Mouse (Mus musculus): ENCODE measurements around the gene Atf7ip. TPM values are rescaled to one million over a fixed set of nuclear protein-coding genes. Genes with fewer than 3 reads are reported as not detected.
A peak's percentile ranks its signal among the peaks of the same experiment; 100 is the strongest.

Atf7ip gene
- polyA plus RNA-seq, 1 experiment from 2014 or later, result 66.6 TPM

DNA sequence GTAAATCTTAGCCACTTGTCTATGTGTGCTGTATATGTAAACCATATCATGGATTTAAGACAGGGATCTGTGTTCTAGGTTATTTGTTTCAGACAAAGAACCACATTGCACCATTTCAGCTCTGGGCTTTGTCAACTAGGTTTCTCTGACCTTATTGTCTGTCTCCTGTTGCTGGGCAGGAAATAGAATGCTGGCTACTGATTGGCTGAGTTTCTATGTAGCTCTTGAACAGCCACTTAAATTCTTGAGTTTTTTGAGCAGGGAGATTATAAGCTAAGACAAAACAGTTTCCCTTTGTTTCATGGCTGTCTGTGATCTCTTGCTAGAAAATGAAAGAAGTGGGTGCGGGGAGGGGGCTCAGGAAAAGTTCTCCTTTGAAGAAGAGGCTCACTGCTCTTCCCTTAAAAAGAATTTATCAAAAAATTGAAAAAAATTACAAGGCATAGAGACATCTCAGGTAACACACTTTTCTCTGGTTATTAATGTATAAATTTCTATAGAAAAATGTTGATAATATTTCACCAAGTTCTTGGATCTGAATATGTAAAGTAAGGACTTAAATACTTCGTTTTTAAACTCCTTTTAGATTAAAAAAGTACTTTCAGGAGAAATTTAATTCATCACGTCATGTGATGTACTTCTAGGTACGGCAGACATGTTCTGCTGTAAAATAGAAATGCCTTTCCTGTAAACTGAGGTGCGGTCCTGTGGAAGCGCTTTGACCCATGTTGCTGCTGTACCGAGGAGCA is 49.0 kb downstream of the Atf7ip start:
- H3K4me3 ChIP-seq (ENCODE audit: low read depth, low read length), result no peak overlapping the region
- H3K9me3 ChIP-seq (ENCODE audit: control insufficient read depth, low read length), result no peaks in the 10 kb centered on the region
- no peaks in the 10 kb centered on the region; the same call in 1 of the 2 replicates for H3K4me1 ChIP-seq (replicated peaks; ENCODE audit: control insufficient read depth, insufficient read depth, low read length)
- H3K27me3 ChIP-seq (ENCODE audit: control insufficient read depth, insufficient read depth, low read length), result no peaks in the 10 kb centered on the region
- H3K9ac ChIP-seq (ENCODE audit: low read length), result no peak overlapping the region
- H3K4me2 ChIP-seq (ENCODE audit: low read depth, low read length, severe bottlenecking), result no peak overlapping the region; the same call in 1 of the 2 replicates
- H3K36me3 ChIP-seq (ENCODE audit: control insufficient read depth, insufficient read depth, low read length), result no peaks in the 10 kb centered on the region; the same call in 1 of the 2 replicates
- no peak for DNase-seq (ENCODE audit: low spot score)
- peak overlapping the region; percentile 80 for H3K27ac ChIP-seq (ENCODE audit: low read depth, low read length)
- ATAC-seq (replicated peaks; ENCODE audit: low FRiP score), result peak; percentile 60
- whole genome bisulfite sequencing, result 77% methylated on average over 7 of the region's 7 CpGs

DNA sequence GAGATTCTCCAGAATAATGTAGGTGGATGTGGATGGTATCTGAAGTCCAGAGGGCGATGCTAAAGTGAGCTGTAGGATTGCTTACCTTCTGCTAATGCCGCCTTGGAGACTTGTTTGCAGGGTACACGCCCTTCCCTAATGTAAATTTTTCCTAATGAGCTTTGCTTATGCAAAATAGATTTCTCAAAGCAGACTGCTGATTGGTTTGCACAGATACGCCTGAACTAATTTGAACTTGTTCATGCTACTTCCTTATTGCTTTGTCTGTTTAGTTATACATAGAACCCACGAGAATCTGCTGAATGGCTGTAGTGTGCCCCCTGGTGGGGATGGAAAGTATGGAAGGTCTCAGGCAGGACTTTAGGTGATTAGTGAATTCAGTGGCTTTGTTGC is 49.6 kb downstream of the Atf7ip start:
- peaks cover 6% of the 10 kb centered on the region for H3K36me3 ChIP-seq (ENCODE audit: control insufficient read depth, insufficient read depth, low read length)
- DNase-seq (ENCODE audit: low spot score) (peak; percentile 83), ATAC-seq (replicated peaks; ENCODE audit: low FRiP score) (peak; percentile 48)
- H3K4me2 ChIP-seq (ENCODE audit: low read depth, low read length, severe bottlenecking), result no peak overlapping the region; the same call in 1 of the 2 replicates
- WGBS, result 61% methylated on average over 5 of the region's 5 CpGs
- H3K9me3 ChIP-seq (ENCODE audit: control insufficient read depth, low read length), result no peaks in the 10 kb centered on the region
- H3K27ac ChIP-seq (ENCODE audit: low read depth, low read length), result peak overlapping the region; percentile 80
- H3K27me3 ChIP-seq (ENCODE audit: control insufficient read depth, insufficient read depth, low read length), result no peaks in the 10 kb centered on the region
- H3K4me3 ChIP-seq (ENCODE audit: low read depth, low read length), result no peak overlapping the region
- no peaks in the 10 kb centered on the region; the same call in 1 of the 2 replicates for H3K4me1 ChIP-seq (replicated peaks; ENCODE audit: control insufficient read depth, insufficient read depth, low read length)
- H3K9ac ChIP-seq (ENCODE audit: low read length), result no peak overlapping the region

DNA sequence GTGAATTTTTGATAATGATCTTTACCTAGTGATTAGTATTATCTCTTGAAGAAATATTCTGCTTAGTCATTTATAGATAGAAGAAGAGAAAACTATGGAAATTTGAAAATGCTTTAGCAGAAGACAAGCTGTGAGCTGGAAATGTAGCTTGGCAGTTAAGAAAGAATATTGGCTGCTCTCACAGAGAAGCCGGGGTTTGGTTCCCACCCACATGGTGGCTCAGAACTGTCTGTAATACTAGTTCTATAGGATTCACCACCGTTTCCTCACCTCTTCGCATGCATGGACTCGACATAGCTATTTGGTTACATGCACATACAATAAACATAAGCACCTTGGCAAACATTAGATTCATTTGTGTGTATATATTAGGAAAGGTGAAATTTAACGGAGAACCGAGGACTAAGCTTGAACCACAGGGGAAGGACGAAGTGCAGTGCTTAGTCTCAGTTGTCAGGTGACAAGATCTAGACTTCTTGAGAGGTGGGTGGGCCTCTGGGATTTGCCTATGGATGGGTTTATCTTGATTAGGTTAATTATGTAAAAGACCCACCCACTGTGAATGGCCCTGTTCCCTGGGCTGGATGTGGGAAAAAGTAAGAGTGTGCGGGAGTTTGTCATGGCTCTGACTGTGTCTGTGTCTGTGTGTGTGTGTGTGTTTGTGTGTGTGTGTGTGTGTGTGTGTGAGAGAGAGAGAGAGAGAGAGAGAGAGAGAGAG is 52.5 kb downstream of the Atf7ip start:
- ATAC-seq (replicated peaks; ENCODE audit: low FRiP score), result no peak
- 87% methylated on average over 8 of the region's 8 CpGs for WGBS

DNA sequence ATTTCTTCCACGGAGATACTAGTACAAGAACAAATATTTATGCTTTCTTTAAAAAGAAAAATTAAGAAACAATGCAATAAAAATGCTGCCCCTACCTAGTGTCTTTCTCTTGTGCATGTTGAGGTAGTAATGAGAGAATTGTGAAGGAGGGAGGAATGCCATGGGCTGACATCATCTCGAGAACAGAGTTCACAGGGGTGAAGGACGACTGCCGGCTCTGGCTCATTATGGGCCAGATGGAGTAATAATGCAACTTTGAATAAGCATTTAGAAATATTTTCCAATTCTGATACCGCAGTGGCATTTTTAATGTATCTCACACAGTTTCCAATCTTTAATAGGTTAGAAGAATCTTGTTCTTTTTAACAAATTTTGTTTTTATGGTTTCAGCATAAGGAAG is 60.0 kb downstream of the Atf7ip start:
- ATAC-seq (replicated peaks; ENCODE audit: low FRiP score) (no peak), DNase-seq (ENCODE audit: low spot score) (no peak)
- Histone ChIP-seq H3K27ac (ENCODE audit: low read depth, low read length) (no peak overlapping the region), H3K4me2 (ENCODE audit: low read depth, low read length, severe bottlenecking) (no peak overlapping the region), H3K36me3 (ENCODE audit: control insufficient read depth, insufficient read depth, low read length) (peaks cover 35% of the 10 kb centered on the region), H3K27me3 (ENCODE audit: control insufficient read depth, insufficient read depth, low read length) (no peaks in the 10 kb centered on the region), H3K9ac (ENCODE audit: low read length) (no peak overlapping the region), H3K4me3 (ENCODE audit: low read depth, low read length) (no peak overlapping the region), H3K9me3 (ENCODE audit: control insufficient read depth, low read length) (no peaks in the 10 kb centered on the region; the same call in 1 of the 2 replicates), H3K4me1 (replicated peaks; ENCODE audit: control insufficient read depth, insufficient read depth, low read length) (no peaks in the 10 kb centered on the region)
- 91% methylated on average over 5 of the region's 5 CpGs for WGBS

More for the DNA sequence above, 52.5 kb downstream of the Atf7ip start:
- no peaks in the 10 kb centered on the region for H3K9me3 ChIP-seq (ENCODE audit: control insufficient read depth, low read length)
- H3K9ac ChIP-seq (ENCODE audit: low read length), result no peak overlapping the region
- H3K4me1 ChIP-seq (replicated peaks; ENCODE audit: control insufficient read depth, insufficient read depth, low read length), result no peaks in the 10 kb centered on the region; the same call in 1 of the 2 replicates
- no peak overlapping the region for H3K4me3 ChIP-seq (ENCODE audit: low read depth, low read length)
- no peak overlapping the region for H3K4me2 ChIP-seq (ENCODE audit: low read depth, low read length, severe bottlenecking)
- peaks cover 24% of the 10 kb centered on the region for H3K36me3 ChIP-seq (ENCODE audit: control insufficient read depth, insufficient read depth, low read length)
- no peak overlapping the region for H3K27ac ChIP-seq (ENCODE audit: low read depth, low read length)
- no peaks in the 10 kb centered on the region for H3K27me3 ChIP-seq (ENCODE audit: control insufficient read depth, insufficient read depth, low read length)
- no peak for DNase-seq (ENCODE audit: low spot score)

DNA sequence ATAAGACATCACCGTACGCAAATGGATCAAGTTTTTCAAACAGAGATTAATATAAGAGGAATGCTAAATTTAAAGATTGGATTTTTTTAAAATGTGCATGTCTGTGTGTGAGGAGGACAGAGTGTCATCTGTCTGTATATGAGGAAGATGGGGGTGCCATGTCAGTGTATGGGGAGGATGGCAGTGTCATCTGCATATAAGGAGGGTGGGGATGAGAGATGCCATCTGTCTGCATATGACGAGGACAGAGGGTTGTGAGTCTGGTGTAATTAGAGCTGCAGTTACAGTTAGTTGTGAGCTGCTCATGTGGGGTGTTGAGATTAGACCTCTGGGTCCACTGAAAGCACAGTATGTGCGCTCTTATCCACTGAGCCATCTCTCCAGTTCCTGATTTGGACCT is 84.8 kb downstream of the Atf7ip start:
- Histone ChIP-seq H3K36me3 (ENCODE audit: control insufficient read depth, insufficient read depth, low read length) (peaks cover 14% of the 10 kb centered on the region; the same call in 1 of the 2 replicates), H3K4me3 (ENCODE audit: low read depth, low read length) (no peak overlapping the region), H3K27me3 (ENCODE audit: control insufficient read depth, insufficient read depth, low read length) (no peaks in the 10 kb centered on the region), H3K27ac (ENCODE audit: low read depth, low read length) (no peak overlapping the region), H3K4me2 (ENCODE audit: low read depth, low read length, severe bottlenecking) (no peak overlapping the region), H3K9me3 (ENCODE audit: control insufficient read depth, low read length) (no peaks in the 10 kb centered on the region), H3K9ac (ENCODE audit: low read length) (no peak overlapping the region), H3K4me1 (replicated peaks; ENCODE audit: control insufficient read depth, insufficient read depth, low read length) (no peaks in the 10 kb centered on the region)
- DNase-seq (ENCODE audit: low spot score) (no peak), ATAC-seq (replicated peaks; ENCODE audit: low FRiP score) (no peak)
- WGBS, result 93% methylated on average over 4 of the region's 4 CpGs

DNA sequence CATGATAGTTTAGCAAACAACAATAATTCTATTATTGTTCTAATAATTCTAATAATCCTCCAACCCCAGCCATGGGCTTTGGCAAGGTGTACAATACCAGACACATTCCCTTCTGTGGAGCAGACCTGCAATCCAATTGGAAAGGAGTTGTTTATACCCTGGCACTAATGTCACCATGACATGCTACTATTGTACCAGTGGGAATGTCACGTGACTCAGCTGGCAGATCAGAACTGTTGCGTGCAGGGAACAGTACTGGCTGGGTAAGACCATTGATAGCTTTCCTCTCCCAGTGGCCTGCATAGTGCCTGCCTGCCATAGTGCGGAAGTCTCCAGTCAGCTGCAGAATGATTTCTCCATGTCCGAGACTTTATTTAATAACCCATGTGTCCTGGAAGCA is 88.6 kb downstream of the Atf7ip start:
- DNase-seq (ENCODE audit: low spot score) (no peak), ATAC-seq (replicated peaks; ENCODE audit: low FRiP score) (no peak)
- WGBS, result 94% methylated on average over 4 of the region's 4 CpGs
- Histone ChIP-seq H3K9me3 (ENCODE audit: control insufficient read depth, low read length) (no peaks in the 10 kb centered on the region), H3K27ac (ENCODE audit: low read depth, low read length) (no peak overlapping the region), H3K27me3 (ENCODE audit: control insufficient read depth, insufficient read depth, low read length) (no peaks in the 10 kb centered on the region), H3K9ac (ENCODE audit: low read length) (no peak overlapping the region), H3K4me1 (replicated peaks; ENCODE audit: control insufficient read depth, insufficient read depth, low read length) (no peaks in the 10 kb centered on the region), H3K4me2 (ENCODE audit: low read depth, low read length, severe bottlenecking) (no peak overlapping the region), H3K4me3 (ENCODE audit: low read depth, low read length) (no peak overlapping the region), H3K36me3 (ENCODE audit: control insufficient read depth, insufficient read depth, low read length) (peaks cover 10% of the 10 kb centered on the region; the same call in 1 of the 2 replicates)

DNA sequence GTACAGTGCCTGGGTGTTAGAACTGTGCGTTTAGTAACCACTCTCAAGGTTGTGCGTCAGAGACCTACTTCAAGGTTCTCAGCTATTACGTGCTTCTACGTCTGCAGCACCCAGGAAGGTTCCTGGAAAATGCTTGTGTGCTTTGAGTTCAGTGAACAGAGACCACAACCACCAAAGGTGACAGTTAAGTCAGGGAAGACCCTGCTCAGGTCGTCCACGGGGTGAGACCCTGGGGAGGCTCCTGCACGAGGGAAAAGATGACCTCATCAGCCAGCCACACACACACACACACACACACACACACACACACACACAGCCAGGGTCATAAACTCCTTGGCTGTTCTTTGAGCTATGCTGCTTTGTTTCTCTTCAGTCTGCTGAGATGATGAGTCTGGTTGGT is 96.6 kb downstream of the Atf7ip start:
- H3K27ac ChIP-seq (ENCODE audit: low read depth, low read length), result no peak overlapping the region
- H3K4me3 ChIP-seq (ENCODE audit: low read depth, low read length), result no peak overlapping the region
- 85% methylated on average over 7 of the region's 7 CpGs for WGBS
- no peaks in the 10 kb centered on the region for H3K4me1 ChIP-seq (replicated peaks; ENCODE audit: control insufficient read depth, insufficient read depth, low read length)
- DNase-seq (ENCODE audit: low spot score) (no peak), ATAC-seq (replicated peaks; ENCODE audit: low FRiP score) (no peak)
- H3K36me3 ChIP-seq (ENCODE audit: control insufficient read depth, insufficient read depth, low read length), result peaks cover 27% of the 10 kb centered on the region
- no peaks in the 10 kb centered on the region for H3K9me3 ChIP-seq (ENCODE audit: control insufficient read depth, low read length)
- no peaks in the 10 kb centered on the region for H3K27me3 ChIP-seq (ENCODE audit: control insufficient read depth, insufficient read depth, low read length)
- H3K9ac ChIP-seq (ENCODE audit: low read length), result no peak overlapping the region
- H3K4me2 ChIP-seq (ENCODE audit: low read depth, low read length, severe bottlenecking), result no peak overlapping the region

DNA sequence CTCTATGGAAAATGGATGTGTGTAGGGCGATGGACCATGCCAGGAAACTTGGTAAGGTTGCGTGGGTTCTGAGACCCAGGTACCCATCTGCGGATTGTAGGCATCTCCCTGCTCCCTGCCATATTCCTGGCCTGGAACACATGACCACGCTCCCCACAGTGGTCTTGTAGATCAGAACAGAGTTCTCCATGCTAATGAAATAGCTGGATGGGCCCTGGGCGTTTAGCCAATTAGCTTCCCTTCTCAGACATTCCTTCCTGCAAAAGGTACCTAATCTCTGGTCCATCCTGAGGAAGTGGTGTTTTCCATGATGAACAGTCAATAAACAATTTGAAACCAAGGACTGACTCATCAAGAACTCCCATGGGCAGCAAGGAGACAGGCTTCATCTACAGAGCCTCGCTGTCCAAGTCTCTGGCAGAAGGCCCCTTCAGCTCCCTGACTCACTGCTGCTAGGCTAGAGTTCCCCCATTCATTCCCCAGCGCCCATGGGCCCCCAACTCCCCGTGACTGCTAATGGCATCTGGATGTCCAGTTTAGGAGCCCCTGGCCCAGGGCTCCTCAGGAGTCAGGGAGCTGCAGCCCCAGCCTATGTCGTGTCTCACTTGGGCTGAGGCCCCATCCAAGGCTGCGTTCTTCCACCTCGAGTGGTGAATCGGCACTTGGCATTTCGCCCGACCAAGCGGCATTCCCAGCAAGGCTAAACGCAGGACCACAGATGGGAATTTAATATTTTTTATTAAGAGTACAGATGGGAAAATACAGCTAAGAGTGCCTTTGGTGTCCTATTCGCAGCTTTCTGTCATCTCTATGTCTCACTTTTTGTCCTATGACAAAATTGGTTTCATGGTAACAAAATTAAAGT is 105.6 kb downstream of the Atf7ip start:
- no peaks in the 10 kb centered on the region for H3K27me3 ChIP-seq (ENCODE audit: control insufficient read depth, insufficient read depth, low read length)
- no peak overlapping the region for H3K4me3 ChIP-seq (ENCODE audit: low read depth, low read length)
- H3K27ac ChIP-seq (ENCODE audit: low read depth, low read length), result no peak overlapping the region
- WGBS, result 96% methylated on average over 17 of the region's 17 CpGs
- H3K36me3 ChIP-seq (ENCODE audit: control insufficient read depth, insufficient read depth, low read length), result peaks cover 3% of the 10 kb centered on the region; the same call in 1 of the 2 replicates
- DNase-seq (ENCODE audit: low spot score), result no peak
- no peaks in the 10 kb centered on the region; the same call in 1 of the 2 replicates for H3K9me3 ChIP-seq (ENCODE audit: control insufficient read depth, low read length)
- H3K4me2 ChIP-seq (ENCODE audit: low read depth, low read length, severe bottlenecking), result no peak overlapping the region
- no peak overlapping the region for H3K9ac ChIP-seq (ENCODE audit: low read length)
- H3K4me1 ChIP-seq (replicated peaks; ENCODE audit: control insufficient read depth, insufficient read depth, low read length), result no peaks in the 10 kb centered on the region
- ATAC-seq (replicated peaks; ENCODE audit: low FRiP score), result no peak
